Mouse (Mus musculus): ENCODE measurements at regions not wholly inside any gene's neighbourhood (a gene's known extent, or its start where the extent isn't known, plus 50 kb on each side); places are given as distances from the start of the nearest gene placed in this dataset.

DNA sequence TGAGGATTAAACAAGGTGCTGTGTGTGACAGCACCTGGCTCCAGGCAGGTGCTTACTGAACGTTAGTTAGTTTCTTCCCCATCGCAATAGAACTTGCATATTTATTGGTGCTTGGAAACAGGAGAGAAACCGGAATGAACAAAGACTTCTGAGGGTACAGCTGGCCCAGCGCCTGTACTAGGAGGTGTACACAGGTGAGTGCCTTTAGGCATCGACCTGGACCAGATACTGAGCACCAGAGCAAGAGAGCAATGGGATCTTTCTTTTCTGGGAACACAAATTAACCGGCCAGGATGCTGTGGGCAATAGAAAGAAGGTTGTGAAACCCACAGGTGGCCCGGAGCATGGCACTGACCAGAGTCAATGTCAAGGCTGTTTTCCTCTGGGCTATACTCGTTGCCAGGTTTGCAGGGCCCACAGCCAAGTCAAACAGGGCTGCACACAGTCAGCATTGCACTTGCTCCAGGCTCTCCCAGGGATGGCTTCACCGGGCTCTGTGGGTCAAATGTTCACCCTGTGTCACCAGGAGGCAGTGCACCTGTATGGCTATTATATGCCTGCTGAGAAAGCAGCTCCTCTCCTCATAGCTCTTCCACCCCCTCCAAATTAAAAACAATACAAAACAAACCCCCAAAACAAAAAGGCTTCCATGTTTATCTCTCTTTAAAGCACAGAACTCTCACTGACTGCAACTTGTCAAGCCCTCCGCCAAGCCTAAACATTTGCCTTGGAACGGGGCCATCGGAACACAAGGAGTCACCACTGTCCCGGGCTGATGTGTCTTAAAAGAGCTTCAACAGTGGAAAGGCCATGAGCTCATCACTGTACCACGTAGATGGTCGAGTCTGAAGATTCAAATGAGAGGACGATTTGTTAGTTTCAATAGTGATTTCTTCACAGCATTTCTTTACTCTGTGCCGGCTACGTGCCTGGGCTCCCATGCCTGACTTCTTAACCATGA lies 629.1 kb downstream of the Rnf144a start:
- no peak for DNase-seq (ENCODE audit: low spot score in 2 of 2)

DNA sequence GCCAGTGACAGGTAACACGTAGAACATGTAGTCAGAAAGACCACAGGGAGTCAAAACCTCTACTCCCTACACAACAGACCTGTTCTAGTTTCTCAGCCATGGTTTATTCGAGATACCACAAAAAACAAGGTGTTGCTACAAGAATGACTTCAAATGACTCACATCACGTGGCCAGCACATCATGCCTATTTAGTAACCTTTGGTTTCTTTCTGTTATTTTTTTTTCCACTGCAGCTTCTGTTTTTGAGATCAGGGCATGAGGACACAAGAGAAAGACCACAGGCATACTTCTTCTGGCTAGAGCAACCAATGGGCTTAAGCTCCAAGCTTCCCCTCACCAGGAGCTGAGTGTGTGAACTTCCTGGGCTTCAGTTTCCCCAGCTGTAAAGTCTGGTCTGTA lies 630.7 kb downstream of the Rnf144a start:
- DNase-seq (ENCODE audit: low spot score in 2 of 2) = no peak

DNA sequence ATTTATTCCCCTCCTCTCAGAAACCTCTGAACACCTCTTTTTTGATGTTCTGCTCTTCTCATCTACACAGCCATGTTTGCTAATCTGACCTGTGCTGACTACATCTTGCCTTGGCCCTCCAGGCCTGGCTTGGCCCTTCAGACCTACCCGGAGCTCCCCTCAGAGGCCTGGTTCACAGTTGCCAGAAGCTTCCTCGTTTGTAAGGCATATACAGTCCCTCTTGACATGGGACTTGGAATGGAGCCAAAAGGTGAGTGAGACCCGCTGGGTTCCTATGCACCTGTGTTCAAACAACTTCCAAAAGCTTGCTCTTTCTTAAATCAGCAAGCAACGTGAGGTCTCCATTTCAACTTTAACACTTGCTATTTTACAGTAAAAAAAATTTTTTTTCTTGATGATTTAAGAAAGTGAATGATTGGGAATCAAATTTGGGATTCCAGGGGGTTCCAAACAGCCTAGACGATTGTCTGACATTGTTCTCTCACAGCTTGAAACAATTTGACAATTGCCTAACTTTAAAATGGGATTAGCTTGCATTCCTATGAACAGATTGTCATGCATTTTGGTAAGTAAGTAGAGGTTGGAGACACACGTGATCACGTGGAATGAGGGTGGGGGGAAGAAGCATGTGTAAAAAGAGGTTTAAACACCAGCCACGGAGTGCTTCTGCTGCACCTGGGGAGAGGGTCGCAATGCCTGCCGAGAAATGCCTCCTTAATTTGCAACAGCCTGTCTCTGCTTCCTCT lies 631.9 kb downstream of the Rnf144a start:
- no peak for DNase-seq (ENCODE audit: low spot score in 2 of 2)

DNA sequence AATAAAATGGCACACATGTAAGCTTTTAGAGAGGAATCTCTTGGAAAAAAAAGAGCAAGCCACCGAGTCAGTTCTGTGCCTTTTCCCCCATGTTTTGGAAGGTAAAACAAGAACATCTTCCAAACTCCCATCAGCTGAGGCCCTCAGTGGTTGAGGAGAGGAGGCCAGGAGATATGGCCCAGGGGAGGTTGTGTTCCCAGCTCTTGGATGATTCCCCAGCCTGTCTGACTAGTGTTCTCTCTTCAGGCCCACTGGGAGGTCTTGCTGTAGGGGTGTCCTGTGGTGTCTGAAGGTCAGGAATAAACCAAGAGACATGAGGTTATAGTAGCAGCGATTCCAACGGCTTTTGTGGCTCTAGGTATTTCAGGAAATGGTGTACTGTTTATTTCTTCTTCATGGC lies 643.2 kb downstream of the Rnf144a start:
- peak in 1 of 2 experiments; percentile 32 for DNase-seq (ENCODE audit: low spot score in 2 of 2)

DNA sequence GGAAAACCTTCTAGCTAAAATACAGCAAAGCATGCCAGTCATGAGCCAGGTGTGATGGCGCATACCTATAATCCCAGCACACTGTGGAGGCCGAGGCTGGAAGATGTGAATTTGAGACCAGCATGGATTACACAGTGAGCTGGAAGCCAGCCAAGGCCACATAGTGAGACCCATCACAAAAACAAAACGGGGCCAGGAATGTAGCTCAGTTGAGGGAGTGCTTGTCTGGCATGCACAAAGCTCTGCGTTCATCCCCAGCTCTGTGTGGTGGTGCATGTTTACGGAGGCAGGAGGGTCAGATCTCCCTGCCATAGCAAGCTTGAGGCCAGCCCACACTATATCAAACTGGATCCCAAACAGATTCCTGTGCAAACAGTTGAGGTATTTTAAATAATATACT lies 646.4 kb downstream of the Rnf144a start:
- no peak for DNase-seq (ENCODE audit: low spot score in 2 of 2)

DNA sequence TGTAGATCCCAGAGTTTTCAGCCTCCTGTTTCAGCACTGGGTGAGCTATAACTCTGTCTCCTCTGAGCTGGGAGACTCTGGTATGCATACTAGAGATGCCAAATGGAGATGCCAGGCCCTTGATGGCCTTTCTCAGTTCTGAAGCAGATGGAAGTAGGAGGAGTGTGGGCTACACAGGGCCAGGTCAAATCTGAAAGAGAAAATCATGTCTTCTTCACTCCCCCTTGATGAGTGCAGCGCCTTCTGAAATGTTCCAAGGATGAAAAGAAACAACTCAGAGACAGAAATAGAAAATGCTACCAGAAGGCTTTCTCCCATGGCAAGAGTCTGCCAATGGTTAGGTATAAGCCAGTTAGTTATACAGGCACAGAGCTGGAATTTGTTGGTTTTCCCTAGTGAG lies 652.0 kb downstream of the Rnf144a start:
- no peak for DNase-seq (ENCODE audit: low spot score in 2 of 2)

DNA sequence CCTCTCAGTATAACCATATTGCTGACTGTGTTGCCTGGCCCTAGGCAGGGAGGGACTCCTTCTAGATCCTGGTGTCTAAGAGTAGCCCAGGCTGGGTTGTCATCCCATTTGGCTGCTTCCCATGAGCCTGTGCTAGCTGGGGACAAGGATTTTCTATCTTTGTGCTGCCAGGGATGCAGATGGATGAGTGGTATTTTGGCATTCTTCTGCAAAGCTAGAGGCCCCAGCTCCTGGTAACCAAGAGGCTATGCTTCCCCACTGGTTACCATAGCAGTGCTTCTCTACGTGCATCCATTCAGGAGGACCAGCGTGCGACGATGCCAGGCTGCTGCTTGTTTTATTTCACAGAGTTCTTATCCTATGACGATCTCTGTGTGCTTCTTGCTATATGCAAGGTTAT lies 658.0 kb downstream of the Rnf144a start:
- DNase-seq (ENCODE audit: low spot score in 2 of 2) = no peak

DNA sequence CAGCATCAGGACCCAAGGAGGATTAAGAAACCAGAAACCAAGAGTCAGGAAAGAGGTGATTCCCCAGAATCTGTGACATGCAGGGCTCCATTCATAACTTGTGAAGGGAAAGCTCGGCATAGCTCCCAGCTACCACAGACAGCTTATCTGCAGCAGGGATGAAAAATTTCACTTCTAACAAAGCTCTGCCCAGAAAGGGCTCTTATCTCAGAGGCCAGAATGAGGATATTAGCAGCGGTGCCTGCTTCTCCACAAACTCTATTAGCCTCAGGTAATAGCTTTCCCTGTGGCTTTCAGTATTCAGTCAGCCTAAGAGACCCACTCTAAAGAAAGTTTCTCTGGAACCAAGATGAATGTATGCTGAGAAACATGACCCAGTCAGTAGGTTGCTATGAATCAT lies 636.9 kb upstream of the Id2 start:
- DNase-seq (ENCODE audit: low spot score in 2 of 2) = no peak

DNA sequence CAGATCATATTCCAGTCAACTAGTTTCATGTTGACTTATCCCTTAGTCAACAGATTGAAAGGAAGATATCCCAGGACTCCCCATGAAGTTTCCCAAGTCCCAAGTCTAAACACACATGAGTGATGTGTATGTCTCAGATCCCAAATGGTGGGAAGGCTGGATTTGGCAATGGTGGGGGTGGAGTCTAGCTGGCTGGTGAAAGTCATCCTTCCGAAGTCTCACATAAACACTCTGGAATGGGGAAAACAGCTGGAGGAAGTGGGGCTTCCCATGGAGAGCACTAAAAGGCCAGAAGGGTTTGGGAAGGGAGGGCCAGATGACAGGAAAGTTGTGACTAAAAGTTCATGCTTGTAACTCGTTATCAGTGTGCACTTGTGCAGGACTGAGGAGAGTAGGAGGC lies 628.8 kb upstream of the Id2 start:
- DNase-seq (ENCODE audit: low spot score in 2 of 2) = no peak

DNA sequence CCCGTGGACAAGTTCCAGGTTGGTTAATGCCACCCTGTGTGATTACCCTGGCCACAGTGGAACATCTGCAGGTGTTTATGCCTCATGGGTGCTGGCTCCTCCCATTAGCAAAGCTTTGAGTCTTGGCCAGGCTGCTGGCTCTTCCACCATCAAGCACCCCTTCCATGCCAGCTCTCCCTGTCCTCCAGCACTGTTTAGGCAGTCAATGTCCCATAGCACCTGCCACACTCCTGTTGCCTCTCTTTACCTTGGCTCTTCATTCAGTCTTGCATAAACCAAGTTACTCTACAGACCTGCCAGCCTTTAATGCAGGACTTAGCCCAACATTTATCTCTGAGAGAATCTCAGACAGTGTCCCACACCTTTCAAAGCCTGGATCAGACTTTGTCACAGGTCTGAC lies 614.2 kb upstream of the Id2 start:
- no peak for DNase-seq (ENCODE audit: low spot score in 2 of 2)

DNA sequence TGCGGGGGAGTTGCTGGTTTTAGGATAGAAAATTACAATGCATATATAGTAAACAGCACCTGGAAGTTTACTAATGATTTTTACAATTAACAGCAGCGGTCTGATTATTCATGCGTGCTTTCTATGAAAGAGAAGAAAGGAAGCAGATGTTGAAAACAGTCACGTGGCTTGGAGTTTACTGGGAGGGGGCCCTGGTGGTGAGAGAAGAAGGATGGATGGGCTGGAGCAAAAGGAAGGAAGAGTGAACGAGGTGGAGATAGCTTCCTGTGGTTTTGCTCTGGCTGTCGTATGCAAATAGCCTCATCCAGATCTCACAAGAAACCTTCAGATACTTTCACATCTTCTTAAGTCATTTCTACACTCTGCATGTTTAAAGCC lies 606.1 kb upstream of the Id2 start:
- no peak for DNase-seq (ENCODE audit: low spot score in 2 of 2)

DNA sequence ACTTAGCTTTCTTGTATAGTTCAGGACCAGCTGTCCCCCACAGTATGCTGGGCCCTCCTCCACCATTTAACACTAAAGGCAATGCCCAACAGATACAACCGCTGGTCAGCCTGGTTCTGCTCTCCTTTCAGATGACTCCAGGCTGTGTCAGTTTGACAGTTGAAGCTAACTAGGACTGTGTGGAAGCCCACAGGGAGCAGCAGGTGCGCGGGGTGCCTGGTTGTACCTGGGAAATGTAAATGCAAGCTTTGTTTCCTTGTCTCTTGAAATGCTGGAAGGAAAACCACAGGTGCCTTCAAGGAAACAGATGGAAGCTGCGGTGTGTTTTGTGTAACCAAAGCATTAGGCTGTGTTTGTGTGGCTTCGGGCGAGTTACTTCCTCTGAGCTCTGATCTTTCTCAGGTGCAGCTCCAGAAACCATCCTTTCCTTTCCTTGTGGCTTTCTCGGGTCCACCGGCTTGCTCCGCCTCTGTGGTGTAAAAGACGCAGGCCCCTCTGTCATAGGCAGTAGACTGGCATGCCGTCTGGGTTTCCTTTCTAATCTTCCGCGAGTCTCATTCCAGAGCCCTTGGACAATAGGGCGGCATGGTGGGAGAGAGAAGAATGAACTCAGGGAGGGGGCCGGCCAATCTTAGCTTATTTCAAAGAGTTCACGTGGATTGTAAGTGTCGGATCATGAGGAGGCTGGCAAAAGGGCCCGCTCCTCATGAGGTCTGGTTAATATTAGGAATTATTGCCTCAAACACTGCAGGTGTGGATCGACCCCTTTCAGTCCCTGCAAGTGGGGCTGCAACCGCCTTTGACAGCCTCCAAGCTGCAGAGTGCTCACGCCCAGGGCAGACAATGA lies 605.5 kb upstream of the Id2 start:
- DNase-seq (ENCODE audit: low spot score in 2 of 2) = no peak

DNA sequence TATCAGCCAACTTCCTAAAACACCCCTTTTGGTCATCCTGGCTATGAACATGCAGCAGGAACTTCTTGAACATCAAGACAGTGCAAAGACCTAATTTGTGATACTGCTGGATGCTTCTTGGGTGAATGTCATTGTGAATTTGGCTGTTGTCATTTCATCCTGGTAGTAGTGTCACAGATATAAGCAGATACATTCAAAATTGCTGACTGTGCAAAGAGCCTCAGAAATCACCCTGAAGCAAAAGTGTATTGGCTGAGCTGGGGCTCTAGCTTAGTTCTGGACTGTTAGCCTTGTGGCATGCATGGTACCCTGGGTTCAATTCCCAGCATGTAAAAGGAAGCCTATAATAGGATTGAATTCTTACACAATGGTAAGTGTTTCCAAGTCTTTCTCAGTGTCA lies 590.1 kb upstream of the Id2 start:
- no peak for DNase-seq (ENCODE audit: low spot score in 2 of 2)

DNA sequence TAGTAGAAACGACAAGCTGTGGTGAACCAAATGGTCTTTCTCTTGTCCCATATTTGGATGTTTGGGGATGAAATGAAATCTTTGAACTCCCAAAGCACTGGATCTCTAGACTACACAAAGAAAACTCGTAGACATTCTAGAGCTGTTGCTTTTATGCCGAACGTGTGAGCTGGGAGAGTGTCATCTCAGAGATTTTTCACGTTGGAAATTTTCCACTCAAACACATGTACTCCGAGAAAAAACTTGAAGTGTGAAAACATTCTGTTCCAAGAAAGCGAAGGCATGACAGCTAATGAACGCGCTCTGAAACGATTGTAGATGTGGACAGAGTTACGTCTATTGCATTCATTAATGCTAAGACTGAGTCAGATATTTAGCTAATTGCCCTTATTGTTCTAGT lies 579.7 kb upstream of the Id2 start:
- DNase-seq (ENCODE audit: low spot score in 2 of 2) = no peak

DNA sequence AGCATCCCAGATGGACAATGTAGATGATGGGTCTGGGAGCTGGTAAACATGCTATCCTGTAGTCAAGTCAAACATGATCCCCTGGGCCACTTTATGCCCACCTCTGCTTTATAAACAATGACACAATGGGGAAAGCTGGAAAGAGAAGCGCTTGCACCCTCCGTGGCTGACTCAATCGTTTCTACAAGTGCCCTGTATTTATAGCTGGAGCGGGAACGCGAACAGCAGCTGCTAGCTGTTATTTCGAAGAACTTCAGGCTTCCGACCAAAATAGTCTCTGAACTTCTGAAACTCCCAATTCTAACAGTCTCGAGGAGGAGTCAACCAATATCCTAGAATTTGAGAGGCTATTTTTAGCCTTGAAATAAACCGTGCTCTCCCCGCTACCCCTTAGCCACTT lies 571.4 kb upstream of the Id2 start:
- DNase-seq (ENCODE audit: low spot score in 2 of 2) = no peak

DNA sequence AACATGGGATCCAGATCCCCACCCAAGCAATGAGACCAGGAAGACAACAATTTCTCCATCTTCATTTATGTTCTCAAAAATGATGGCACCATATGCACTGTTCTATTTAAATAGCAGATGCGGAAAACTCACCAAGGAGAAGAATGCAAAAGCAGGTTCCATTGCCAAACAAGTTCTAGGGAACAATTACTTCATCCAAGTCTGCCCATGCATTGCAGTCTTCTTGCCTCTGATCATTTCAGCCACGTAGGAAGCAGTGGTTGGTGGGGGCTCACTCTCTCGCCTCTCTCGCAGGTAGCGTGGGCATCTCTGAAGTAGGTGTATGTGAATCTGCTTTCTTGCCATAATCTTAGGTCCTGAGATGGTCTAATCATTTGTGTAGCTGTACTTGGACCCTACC lies 557.5 kb upstream of the Id2 start:
- DNase-seq (ENCODE audit: low spot score in 2 of 2) = no peak

DNA sequence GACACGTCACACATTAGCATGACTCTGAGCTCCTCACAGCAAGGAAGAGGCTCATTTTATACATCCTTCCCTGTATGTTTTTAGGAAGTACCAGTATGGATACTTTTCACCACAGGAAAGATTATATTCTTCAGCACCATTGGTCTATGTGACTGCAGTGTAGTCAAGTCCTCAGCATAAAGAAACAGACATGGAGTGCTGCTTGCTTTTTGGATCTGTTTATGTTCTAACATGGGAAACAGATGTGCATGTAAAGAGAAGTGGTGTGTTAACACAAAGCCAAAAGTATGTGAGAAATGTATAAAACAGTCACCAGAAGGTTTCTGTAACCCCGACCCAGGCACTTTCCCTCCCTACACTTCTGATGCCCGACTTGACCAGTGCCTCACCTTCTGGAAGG lies 553.3 kb upstream of the Id2 start:
- no peak for DNase-seq (ENCODE audit: low spot score in 2 of 2)

DNA sequence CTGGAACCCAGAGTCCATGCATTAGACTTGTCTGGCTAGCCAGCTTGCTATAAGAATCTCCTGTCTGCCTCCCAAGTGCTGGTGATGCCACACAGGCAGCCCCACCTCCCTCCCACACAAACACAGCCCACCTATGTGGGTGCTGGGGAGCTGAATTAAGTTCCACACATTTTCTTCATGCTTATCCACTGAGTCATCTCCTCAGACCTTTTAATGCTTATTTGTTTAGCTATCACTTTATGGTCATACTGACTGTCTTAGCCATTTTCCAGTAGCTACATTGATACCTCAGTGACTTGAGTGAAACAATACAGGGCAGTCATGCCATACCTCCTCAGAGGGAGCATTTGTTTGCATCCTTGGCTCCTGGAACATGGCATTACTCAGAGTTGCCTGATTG lies 531.1 kb upstream of the Id2 start:
- no peak for DNase-seq (ENCODE audit: low spot score in 2 of 2)

DNA sequence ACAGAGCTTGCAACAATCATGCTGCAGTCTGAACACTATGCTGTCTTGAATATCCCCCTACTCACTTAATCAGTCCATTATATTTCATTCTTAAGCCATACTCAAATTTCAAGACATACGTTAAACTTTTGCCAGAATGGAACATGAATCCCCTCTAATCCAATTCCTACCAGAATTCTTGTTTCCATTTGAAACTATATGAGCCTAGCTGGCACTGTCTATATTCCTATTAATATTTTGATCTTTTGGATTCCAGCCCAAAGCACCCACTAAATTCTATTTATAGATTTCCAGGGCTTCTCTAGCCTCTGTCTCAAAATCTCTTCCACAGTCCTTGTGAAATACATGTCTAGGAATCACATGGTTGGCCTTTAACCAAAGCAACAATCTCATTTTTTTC lies 528.9 kb upstream of the Id2 start:
- DNase-seq (ENCODE audit: low spot score in 2 of 2) = no peak

DNA sequence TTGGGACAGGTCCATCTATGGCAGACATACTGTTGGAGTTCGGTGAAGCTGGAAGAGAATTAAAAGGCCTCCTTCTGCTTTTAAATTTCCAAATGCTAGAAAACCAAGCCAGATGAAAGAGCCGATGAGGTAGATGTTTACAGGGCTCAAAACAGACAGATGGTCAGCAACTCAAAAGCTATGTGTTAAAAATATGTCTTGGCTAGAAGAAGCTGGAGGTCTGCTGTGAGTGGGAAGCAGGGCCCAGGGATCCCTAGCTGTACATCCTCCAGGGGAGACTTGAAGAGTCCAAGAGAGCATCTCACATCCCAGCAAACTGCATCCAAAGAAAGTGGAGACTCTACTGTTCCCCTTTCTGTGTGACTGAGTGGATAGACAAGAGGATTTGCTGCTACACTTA lies 526.5 kb upstream of the Id2 start:
- DNase-seq (ENCODE audit: low spot score in 2 of 2) = no peak

DNA sequence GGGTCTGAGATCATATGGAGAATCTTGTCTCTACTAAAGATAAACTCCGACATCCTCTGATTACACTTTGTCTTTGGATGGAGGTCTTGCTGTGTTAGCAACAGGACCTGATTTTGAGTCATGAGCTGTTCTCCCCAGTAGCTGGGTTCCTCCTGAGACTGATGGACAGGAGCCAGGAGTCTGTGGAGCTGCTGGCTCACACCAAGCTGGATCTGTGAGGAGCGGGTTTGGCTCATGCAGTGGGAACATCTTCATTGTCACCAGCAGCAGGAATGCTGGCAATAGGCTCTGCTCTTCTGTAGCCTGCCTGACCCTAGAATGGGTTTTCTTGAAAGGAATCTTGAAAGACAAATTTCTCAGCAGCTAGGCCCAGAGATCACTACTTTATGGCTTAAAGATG lies 524.2 kb upstream of the Id2 start:
- DNase-seq (ENCODE audit: low spot score in 2 of 2) = no peak

DNA sequence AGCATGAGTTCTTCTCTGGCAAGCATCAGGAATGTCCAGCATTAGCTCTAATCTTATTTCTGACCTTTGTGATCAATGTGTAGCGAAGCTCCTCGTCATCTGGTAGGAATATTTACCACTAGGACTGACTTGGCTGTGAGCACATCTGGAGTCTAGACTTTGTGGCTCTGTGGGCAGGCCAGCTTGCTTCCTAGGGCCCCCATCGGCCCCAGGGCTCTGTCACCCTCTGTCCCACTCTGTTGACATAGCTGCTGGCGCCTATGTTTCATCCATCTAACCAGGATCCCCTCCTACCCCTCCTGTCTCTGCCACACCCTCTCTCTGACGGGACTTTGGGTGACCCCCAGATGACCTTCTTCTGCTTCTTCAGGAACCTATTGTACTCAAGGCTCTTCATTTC lies 520.6 kb upstream of the Id2 start:
- no peak for DNase-seq (ENCODE audit: low spot score in 2 of 2)
